Mouse (Mus musculus): ENCODE measurements at regions not wholly inside any gene's neighbourhood (a gene's known extent, or its start where the extent isn't known, plus 50 kb on each side); places are given as distances from the start of the nearest gene placed in this dataset.

- no peak for DNase-seq
Observed at GRCm38 (mm10) chr17:77711130-77711529, 488.9 kb upstream of the Crim1 start.

DNA sequence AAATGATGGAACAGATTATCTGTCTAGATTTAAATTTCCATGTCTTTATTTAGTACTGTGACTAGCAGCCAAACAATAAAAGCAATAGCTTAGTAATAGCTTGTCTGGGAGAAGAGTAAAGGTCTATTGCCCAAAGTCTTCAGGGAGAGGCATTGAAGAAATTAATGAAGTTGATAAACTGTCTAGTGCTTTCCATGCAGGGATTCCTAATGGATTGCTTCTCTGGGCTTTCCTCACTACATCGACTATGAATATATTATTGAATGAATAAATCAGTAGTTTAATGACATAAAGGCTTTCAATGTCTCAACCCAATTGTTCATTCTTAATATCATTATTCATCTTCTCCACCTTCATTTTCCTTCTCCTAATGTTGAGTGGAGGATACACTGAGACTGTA lies 487.9 kb upstream of the Crim1 start:
- no peak for DNase-seq

DNA sequence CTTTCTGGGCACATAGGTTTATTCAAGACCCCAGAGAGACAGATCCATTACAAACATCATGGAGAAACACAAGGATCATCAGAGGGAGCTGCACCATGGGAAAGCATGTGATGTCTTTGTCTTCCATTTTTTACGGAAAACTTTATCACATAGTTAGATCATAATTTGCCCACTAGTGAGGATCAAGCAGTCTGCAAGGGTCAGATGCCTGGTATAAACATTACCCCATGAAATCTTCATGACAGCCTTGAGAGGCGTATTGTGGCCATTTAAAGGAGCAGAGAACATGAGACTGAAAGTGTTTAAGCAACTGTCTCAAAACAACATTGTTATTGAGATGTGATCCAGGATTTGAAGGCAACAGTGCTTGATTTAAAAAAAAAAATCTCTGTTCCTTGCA lies 481.6 kb upstream of the Crim1 start:
- DNase-seq, result no peak

GRCm38 (mm10) chr17:77734413-77735024 lies 465.5 kb upstream of the Crim1 start:
- DNase-seq, result peak; percentile 28 to 46
